Mouse (Mus musculus): Measurements from ENCODE around the gene Eef1akmt3.

DNA sequence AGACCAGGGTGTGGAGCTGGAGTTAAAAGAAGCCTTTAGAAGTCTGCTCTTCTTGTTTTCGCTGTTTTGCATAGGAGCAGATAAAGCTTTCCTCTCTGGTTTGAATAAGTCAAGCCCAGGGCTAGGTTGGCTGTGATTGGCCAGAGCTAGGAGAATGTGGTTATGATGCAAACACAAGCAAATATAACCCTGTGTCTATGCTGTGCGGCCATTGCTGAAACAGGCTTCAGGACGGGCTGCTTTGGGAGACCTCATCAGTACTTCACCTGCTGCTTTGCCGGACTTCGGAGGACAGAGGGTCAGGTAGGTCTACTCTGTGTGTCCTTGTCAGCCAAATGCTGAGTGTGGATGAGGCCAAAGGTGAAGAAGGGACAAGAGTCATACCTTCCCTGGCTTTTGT, 40.8 kb downstream of the Eef1akmt3 start, which contains the start of gene Avil:
- no peak for TF ChIP-seq CTCF (IDR thresholded peaks at IDR 0.05; ENCODE audit: low read depth)
- TF ChIP-seq EP300 (IDR thresholded peaks at IDR 0.05; ENCODE audit: low read depth) = no peak

Data from liver, postnatal 0 days (tissue).